Mouse (Mus musculus): ENCODE data around the gene Prrx2. TPM values are rescaled to one million over a fixed set of nuclear protein-coding genes. Genes with fewer than 3 reads are reported as not detected.

The Prrx2 gene
- polyA plus RNA-seq, 1 experiment from 2014 or later: 10.8 TPM

- Histone ChIP-seq H3K27ac (ENCODE audit: low read length) (no peak overlapping the region), H3K9me3 (replicated peaks; ENCODE audit: control insufficient read depth, low read length) (no peaks in the 10 kb centered on the region), H3K4me1 (ENCODE audit: control insufficient read depth, insufficient read depth, low read length) (peaks cover 23% of the 10 kb centered on the region), H3K27me3 (ENCODE audit: control insufficient read depth, insufficient read depth, low read length) (peaks cover 2% of the 10 kb centered on the region; the same call in 1 of the 2 replicates), H3K36me3 (ENCODE audit: control insufficient read depth, insufficient read depth) (no peaks in the 10 kb centered on the region), H3K9ac (ENCODE audit: low read length) (no peak overlapping the region), H3K4me3 (ENCODE audit: low read length) (no peak overlapping the region), H3K4me2 (ENCODE audit: low read depth, low read length) (no peak overlapping the region)
- no peak for ATAC-seq (replicated peaks; ENCODE audit: extremely low read depth, insufficient read depth, low FRiP score)
- 71% methylated on average over 8 of the region's 8 CpGs for WGBS
Observed at GRCm38 (mm10) chr2:30848184-30848583, 13.4 kb downstream of the Prrx2 start.

DNA sequence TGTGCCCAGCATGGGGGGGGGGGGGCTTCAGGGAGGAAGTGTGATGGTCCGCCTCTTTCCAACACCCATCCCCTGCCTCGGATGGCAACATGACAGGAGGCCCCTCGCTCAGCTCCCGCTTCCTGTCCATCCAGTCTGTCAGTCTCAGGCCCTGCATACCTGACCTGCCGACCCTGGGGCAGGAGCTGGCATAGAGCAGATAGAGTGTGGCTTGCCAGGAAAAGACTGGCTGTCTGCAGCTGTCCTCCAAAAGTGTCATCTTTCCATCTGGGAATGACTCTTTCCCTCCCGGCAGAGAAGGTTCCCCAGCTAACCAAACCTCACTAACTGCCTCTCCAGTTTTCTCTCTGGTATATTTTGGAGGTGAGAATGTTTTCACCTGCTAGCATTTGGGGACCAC, 15.8 kb downstream of the Prrx2 start:
- Histone ChIP-seq H3K36me3 (ENCODE audit: control insufficient read depth, insufficient read depth) (no peaks in the 10 kb centered on the region), H3K9me3 (replicated peaks; ENCODE audit: control insufficient read depth, low read length) (no peaks in the 10 kb centered on the region), H3K27ac (ENCODE audit: low read length) (no peak overlapping the region), H3K9ac (ENCODE audit: low read length) (no peak overlapping the region), H3K4me1 (ENCODE audit: control insufficient read depth, insufficient read depth, low read length) (peaks cover 22% of the 10 kb centered on the region), H3K4me2 (ENCODE audit: low read depth, low read length) (no peak overlapping the region), H3K4me3 (ENCODE audit: low read length) (no peak overlapping the region), H3K27me3 (ENCODE audit: control insufficient read depth, insufficient read depth, low read length) (no peaks in the 10 kb centered on the region)
- WGBS: 33% methylated on average over 6 of the region's 6 CpGs
- no peak for ATAC-seq (replicated peaks; ENCODE audit: extremely low read depth, insufficient read depth, low FRiP score)

DNA sequence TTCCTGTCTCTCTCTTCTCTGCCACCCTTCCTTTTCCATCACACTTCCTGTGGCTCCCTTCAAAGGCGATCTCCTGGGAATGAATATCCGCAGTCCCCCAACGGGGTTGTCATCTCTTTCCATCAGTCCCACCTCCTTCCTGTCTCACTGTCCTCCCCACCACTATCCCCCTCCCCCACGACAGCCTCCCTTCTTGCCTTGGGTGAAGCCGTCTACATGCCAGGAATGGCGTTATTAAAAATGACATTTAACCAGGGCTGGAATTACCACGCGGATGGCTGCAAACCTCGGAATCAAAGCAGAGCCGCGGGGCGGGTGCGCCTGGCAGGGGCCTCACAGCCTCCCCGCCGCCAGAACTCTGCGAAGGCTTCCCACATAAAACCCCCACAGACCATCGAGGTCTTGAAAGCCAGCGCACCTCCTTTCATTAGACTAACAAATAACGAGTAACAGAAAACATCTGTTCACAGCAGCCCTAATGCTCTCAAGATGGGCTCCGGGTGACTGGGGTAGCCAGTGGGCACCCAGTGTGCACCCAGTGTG, 18.1 kb downstream of the Prrx2 start:
- Histone ChIP-seq H3K4me3 (ENCODE audit: low read length) (no peak overlapping the region), H3K36me3 (ENCODE audit: control insufficient read depth, insufficient read depth) (no peaks in the 10 kb centered on the region), H3K9me3 (replicated peaks; ENCODE audit: control insufficient read depth, low read length) (no peaks in the 10 kb centered on the region), H3K27ac (ENCODE audit: low read length) (no peak overlapping the region), H3K27me3 (ENCODE audit: control insufficient read depth, insufficient read depth, low read length) (no peaks in the 10 kb centered on the region), H3K9ac (ENCODE audit: low read length) (no peak overlapping the region), H3K4me1 (ENCODE audit: control insufficient read depth, insufficient read depth, low read length) (peaks cover 7% of the 10 kb centered on the region), H3K4me2 (ENCODE audit: low read depth, low read length) (0 out of 2 replicates have a peak overlapping the region, but pooled peaks have one; percentile 3)
- no peak for ATAC-seq (replicated peaks; ENCODE audit: extremely low read depth, insufficient read depth, low FRiP score)
- WGBS: 32% methylated on average over 20 of the region's 20 CpGs

- peaks cover 17% of the 10 kb centered on the region for H3K4me1 ChIP-seq (ENCODE audit: control insufficient read depth, insufficient read depth, low read length)
- no peak overlapping the region for H3K4me3 ChIP-seq (ENCODE audit: low read length)
Observed at GRCm38 (mm10) chr2:30857076-30857475, 22.3 kb downstream of the Prrx2 start.

GRCm38 (mm10) chr2:30859782-30860181, 25.0 kb downstream of the Prrx2 start:
- Histone ChIP-seq H3K4me2 (ENCODE audit: low read depth, low read length) (no peak overlapping the region), H3K4me1 (ENCODE audit: control insufficient read depth, insufficient read depth, low read length) (peaks cover 32% of the 10 kb centered on the region), H3K27ac (ENCODE audit: low read length) (no peak overlapping the region), H3K4me3 (ENCODE audit: low read length) (no peak overlapping the region), H3K9ac (ENCODE audit: low read length) (peak overlapping the region; percentile 20; the same call in 1 of the 2 replicates), H3K9me3 (replicated peaks; ENCODE audit: control insufficient read depth, low read length) (no peaks in the 10 kb centered on the region), H3K36me3 (ENCODE audit: control insufficient read depth, insufficient read depth) (no peaks in the 10 kb centered on the region), H3K27me3 (ENCODE audit: control insufficient read depth, insufficient read depth, low read length) (no peaks in the 10 kb centered on the region; the same call in 1 of the 2 replicates)
- WGBS: 59% methylated on average over 5 of the region's 5 CpGs
- no peak for ATAC-seq (replicated peaks; ENCODE audit: extremely low read depth, insufficient read depth, low FRiP score)

More at GRCm38 (mm10) chr2:30857076-30857475, 22.3 kb downstream of the Prrx2 start:
- no peaks in the 10 kb centered on the region for H3K27me3 ChIP-seq (ENCODE audit: control insufficient read depth, insufficient read depth, low read length)
- WGBS: 85% methylated on average over 6 of the region's 6 CpGs
- no peaks in the 10 kb centered on the region for H3K36me3 ChIP-seq (ENCODE audit: control insufficient read depth, insufficient read depth)
- no peak for ATAC-seq (replicated peaks; ENCODE audit: extremely low read depth, insufficient read depth, low FRiP score)
- H3K9me3 ChIP-seq (replicated peaks; ENCODE audit: control insufficient read depth, low read length): no peaks in the 10 kb centered on the region
- no peak overlapping the region for H3K27ac ChIP-seq (ENCODE audit: low read length)
- no peak overlapping the region for H3K4me2 ChIP-seq (ENCODE audit: low read depth, low read length)
- no peak overlapping the region for H3K9ac ChIP-seq (ENCODE audit: low read length)

DNA sequence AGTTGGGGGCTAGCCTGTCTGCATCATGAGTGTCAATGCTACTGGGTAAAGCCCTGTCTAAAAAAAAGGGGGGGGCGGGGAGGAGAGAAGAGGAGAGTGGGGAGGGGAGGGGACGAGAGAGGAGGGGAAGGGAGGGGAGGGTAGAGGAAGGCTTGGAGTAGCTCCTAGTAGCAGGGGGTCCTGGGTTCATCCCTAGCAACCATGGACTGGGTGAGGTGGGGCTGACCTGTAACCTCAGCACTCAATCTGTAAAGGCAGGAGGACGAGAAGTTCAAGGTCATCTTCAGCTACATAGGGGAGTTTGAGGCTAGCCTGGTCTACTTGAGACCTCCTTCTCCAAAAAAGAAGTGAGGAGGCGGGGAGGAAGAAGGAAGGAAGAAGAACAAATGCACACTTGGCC, 27.3 kb downstream of the Prrx2 start:
- peaks cover 32% of the 10 kb centered on the region for H3K4me1 ChIP-seq (ENCODE audit: control insufficient read depth, insufficient read depth, low read length)
- H3K27ac ChIP-seq (ENCODE audit: low read length): no peak overlapping the region
- 76% methylated on average over 4 of the region's 4 CpGs for WGBS

GRCm38 (mm10) chr2:30863574-30863973, 28.8 kb downstream of the Prrx2 start:
- Histone ChIP-seq H3K9ac (ENCODE audit: low read length) (peak overlapping the region; percentile 3; the same call in 1 of the 2 replicates), H3K27ac (ENCODE audit: low read length) (peak overlapping the region; percentile 2; the same call in 1 of the 2 replicates), H3K36me3 (ENCODE audit: control insufficient read depth, insufficient read depth) (no peaks in the 10 kb centered on the region), H3K9me3 (replicated peaks; ENCODE audit: control insufficient read depth, low read length) (no peaks in the 10 kb centered on the region), H3K4me1 (ENCODE audit: control insufficient read depth, insufficient read depth, low read length) (peaks cover 30% of the 10 kb centered on the region), H3K27me3 (ENCODE audit: control insufficient read depth, insufficient read depth, low read length) (peaks cover 2% of the 10 kb centered on the region), H3K4me3 (ENCODE audit: low read length) (no peak overlapping the region), H3K4me2 (ENCODE audit: low read depth, low read length) (no peak overlapping the region)
- peak; percentile 63; the same call in 1 of the 2 replicates for ATAC-seq (replicated peaks; ENCODE audit: extremely low read depth, insufficient read depth, low FRiP score)
- WGBS: 32% methylated on average over 9 of the region's 9 CpGs

More for the DNA sequence above, 27.3 kb downstream of the Prrx2 start:
- no peaks in the 10 kb centered on the region for H3K36me3 ChIP-seq (ENCODE audit: control insufficient read depth, insufficient read depth)
- H3K4me3 ChIP-seq (ENCODE audit: low read length): no peak overlapping the region
- no peaks in the 10 kb centered on the region for H3K9me3 ChIP-seq (replicated peaks; ENCODE audit: control insufficient read depth, low read length)
- no peak overlapping the region for H3K4me2 ChIP-seq (ENCODE audit: low read depth, low read length)
- H3K27me3 ChIP-seq (ENCODE audit: control insufficient read depth, insufficient read depth, low read length): peaks cover 2% of the 10 kb centered on the region
- no peak for ATAC-seq (replicated peaks; ENCODE audit: extremely low read depth, insufficient read depth, low FRiP score)
- H3K9ac ChIP-seq (ENCODE audit: low read length): no peak overlapping the region

DNA sequence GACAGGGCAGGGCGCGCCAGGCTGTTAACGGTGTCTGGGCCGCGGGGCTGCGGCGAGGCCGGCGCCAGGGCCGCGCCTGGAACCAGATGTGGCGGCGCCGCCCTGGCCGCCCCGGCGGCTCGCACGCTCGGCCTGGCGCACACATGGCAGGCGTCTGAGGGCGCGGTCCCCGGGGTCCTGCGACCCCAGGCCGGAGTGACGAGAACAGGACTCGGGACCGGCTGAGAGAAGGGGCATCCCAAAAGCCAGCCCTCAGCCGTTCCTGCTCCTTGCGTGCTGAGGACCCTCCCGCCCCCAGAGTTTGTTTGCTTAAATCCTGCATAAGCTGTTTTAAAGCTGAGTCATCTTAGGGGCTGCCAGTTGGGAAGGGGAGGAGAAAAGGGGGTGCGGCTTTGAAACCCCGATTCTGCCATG, 30.2 kb downstream of the Prrx2 start:
- Histone ChIP-seq H3K36me3 (ENCODE audit: control insufficient read depth, insufficient read depth) (no peaks in the 10 kb centered on the region), H3K4me3 (ENCODE audit: low read length) (peak overlapping the region; percentile 18), H3K4me1 (ENCODE audit: control insufficient read depth, insufficient read depth, low read length) (peaks cover 22% of the 10 kb centered on the region), H3K9me3 (replicated peaks; ENCODE audit: control insufficient read depth, low read length) (no peaks in the 10 kb centered on the region), H3K9ac (ENCODE audit: low read length) (peak overlapping the region; percentile 64), H3K27me3 (ENCODE audit: control insufficient read depth, insufficient read depth, low read length) (peaks cover 2% of the 10 kb centered on the region), H3K4me2 (ENCODE audit: low read depth, low read length) (peak overlapping the region; percentile 45), H3K27ac (ENCODE audit: low read length) (no peak overlapping the region)
- WGBS: 17% methylated on average over 35 of the region's 35 CpGs
- no peak for ATAC-seq (replicated peaks; ENCODE audit: extremely low read depth, insufficient read depth, low FRiP score)

DNA sequence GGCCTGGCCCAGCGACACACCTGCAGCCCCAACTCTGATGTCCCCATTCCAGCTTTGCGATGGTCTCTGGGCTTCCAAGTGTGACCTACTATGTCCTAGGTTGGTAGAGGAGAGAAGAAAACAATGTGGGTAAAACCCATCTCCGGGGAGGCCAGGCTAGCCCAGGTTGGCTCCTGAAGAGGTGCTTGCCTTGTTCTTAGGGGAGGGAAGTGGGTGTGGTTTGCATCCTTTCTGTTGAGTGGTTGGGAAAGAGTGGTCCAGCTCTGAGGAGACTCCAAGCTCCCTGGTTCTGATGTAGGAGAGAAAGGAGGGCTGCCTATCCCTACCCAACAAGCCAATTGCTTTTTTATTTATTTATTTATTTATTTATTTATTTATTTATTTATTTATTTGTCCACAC, 30.7 kb downstream of the Prrx2 start:
- no peak overlapping the region for H3K4me3 ChIP-seq (ENCODE audit: low read length)
- no peak overlapping the region; the same call in 1 of the 2 replicates for H3K9ac ChIP-seq (ENCODE audit: low read length)
- H3K36me3 ChIP-seq (ENCODE audit: control insufficient read depth, insufficient read depth): no peaks in the 10 kb centered on the region
- ATAC-seq (replicated peaks; ENCODE audit: extremely low read depth, insufficient read depth, low FRiP score): no peak
- peak overlapping the region; percentile 45; the same call in 1 of the 2 replicates for H3K4me2 ChIP-seq (ENCODE audit: low read depth, low read length)
- no peak overlapping the region for H3K27ac ChIP-seq (ENCODE audit: low read length)
- peaks cover 2% of the 10 kb centered on the region for H3K27me3 ChIP-seq (ENCODE audit: control insufficient read depth, insufficient read depth, low read length)
- peaks cover 22% of the 10 kb centered on the region for H3K4me1 ChIP-seq (ENCODE audit: control insufficient read depth, insufficient read depth, low read length)
- WGBS: 59% methylated on average over 3 of the region's 3 CpGs
- H3K9me3 ChIP-seq (replicated peaks; ENCODE audit: control insufficient read depth, low read length): no peaks in the 10 kb centered on the region
